Mouse (Mus musculus) kidney, adult 9 months (tissue): ENCODE results near the gene Vipr1.

Source experiments
- DNase-seq: peaks from one replicate; pipeline ENCODE4 v3.0.0; 2022

The Vipr1 gene

GRCm38 (mm10) chr9:121681191-121681590, 38.7 kb downstream of the Vipr1 start:
- no peak for DNase-seq

GRCm38 (mm10) chr9:121682037-121682680, 39.6 kb downstream of the Vipr1 start:
- DNase-seq: no peak

GRCm38 (mm10) chr9:121684702-121685101, 42.2 kb downstream of the Vipr1 start:
- no peak for DNase-seq

- DNase-seq: no peak
Measured at GRCm38 (mm10) chr9:121690200-121690651, 47.7 kb downstream of the Vipr1 start.

- DNase-seq: no peak
Measured at GRCm38 (mm10) chr9:121690734-121691133, 48.2 kb downstream of the Vipr1 start.

- no peak for DNase-seq
Measured at GRCm38 (mm10) chr9:121694736-121695135, 52.2 kb downstream of the Vipr1 start.

DNA sequence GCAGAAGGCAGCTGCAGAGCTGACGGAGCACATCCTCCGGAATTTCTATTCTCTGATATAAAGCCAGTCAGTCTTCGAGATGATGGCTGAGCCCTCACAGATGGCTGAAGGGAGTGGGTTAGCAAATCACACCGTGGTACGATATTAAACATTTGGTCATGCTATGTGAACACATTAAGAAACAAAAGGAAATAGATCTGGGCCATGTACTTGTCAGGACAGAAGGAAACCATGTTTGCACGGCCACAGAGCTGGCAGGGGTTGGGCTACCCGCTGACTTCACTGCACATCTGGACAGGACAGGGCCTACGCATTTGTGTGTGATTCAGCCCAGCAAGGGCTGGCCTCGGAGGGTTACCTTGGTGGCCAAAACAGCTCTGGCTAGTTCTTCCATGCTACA, 54.1 kb downstream of the Vipr1 start:
- DNase-seq: no peak

DNA sequence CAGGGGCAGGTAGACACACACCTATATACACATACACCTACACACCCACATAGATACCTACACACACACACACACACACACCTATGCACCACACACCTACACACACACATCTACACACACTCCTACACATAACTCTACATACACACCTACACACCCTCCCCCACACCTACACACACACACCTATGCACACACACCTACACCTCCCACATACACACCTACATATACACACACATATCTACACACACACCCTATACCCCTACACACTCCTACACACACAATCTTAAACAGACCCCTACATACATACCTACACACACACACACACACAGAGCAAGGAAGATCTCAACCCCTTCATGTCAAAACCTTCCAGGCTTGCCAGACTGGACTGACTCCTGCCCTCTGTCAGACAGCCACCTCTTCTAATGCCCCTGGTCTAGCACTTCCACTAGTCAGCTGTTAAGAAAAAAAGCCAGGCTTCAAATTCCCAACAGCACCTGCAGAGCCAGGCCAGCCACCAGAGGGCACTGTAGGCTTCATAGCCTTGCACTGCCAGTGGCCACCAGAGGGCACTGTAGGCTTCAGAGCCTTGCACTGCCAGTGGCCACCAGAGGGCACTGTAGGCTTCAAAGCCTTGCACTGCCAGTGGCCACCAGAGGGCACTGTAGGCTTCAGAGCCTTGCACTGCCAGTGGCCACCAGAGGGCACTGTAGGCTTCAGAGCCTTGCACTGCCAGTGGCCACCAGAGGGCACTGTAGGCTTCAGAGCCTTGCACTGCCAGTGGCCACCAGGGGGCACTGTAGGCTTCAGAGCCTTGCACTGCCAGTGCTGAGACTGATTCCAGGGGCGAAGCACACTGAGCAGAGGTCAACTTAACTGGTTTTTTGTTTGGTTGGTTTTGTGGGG, 54.9 kb downstream of the Vipr1 start:
- DNase-seq: peak; percentile 81

GRCm38 (mm10) chr9:121704261-121704645, 61.7 kb downstream of the Vipr1 start:
- no peak for DNase-seq

DNA sequence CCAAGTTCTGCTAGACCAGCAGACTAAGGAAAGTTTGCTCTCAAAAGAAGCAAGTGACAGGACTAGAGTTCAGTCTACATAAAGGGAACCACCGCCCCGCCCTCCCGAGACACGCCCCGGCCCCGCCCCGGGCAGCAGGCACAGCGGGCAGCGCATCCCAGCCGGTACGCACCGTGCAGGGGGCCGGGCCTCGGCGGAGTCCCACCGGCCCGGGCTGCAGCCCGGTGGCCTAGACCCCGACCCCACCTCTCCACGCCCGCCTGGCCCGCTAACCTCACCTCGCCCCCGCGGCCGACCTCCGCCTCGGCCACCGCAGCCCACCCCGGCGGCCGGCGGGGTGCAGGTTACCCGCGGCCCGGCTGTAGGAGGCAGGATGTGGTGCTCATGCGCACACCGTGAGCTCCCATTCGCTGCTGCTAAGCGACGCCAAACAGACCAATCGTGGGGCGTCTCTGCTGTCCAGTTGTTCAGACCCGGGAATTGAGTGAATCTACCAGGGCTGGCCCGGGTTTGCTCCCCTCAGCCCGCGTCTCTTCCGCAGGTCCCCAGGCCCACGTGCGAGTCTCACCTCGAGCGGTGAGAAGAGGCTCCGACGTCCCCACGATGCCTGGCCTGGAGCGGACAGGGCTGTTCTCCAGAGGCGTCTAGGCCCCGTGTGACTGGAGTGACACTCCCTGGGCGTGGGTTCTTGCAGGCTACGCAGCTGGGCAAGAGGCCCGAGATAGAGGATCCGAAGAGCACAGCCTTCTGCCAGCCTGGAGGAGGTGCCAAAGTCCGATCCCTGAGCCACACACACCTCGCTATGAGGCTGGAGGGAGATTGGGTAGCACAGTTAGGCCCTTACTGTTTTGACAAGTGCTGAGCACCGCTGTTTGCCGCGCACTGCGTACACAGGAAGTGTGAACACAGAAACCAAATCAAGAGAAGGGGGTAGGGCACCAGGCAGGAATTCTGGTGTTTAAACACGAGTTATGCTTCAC, 62.4 kb downstream of the Vipr1 start, which contains the start of gene Sec22c:
Sec22c (minus strand) TSS at position 845 of the 980 bp plus-strand sequence.
- DNase-seq: peak; percentile 93

DNA sequence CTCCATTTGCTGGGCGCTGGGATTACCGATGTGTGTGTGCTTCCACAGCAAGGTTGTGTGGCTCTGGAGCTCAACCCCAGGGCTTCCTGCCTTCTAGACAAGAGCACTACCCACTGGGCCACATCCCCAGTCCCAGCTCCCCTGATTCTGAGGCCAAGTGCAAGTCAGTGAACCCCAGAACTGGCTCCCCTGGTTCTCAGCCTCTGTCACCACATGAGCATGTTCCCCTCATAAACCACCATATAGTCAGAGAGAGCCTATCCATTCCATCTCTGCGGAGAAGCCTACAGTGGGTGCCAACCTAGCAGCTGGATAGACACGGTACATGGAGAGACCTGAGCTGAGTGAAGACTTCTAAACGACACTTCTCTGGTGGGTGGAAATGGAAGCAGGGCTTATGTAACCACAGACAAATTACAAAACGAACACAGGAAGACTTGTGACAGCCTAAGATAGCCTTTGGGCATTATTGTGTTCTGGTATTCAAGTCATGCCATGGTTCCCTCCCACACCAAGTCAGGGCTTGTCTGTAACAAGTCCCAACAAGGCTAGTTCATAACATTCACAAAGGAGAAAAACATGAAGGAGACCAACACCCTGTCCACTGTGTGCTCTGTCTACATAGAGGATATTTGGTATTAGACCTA, 63.6 kb downstream of the Vipr1 start:
- no peak for DNase-seq

DNA sequence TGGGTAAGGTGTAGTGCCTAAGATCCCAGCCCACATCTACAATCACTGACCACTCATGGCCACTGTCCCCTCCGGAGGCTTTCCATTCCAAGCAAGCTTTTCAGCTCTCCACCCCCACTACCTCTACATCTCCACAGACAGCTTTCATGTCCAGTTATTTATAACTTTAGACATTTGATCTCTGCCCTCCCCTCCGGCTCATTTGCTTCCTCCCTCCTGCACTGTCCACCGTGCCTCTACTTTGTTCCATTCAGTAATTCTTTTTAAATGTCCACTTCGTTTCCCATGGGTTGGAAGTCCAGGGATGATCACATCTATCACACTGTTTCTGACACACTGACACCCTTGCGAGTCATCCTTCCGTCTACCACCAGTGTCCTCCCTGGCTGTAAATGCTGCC, 65.3 kb downstream of the Vipr1 start:
- DNase-seq: no peak

GRCm38 (mm10) chr9:121708506-121709486, 66.3 kb downstream of the Vipr1 start:
- DNase-seq: no peak

DNA sequence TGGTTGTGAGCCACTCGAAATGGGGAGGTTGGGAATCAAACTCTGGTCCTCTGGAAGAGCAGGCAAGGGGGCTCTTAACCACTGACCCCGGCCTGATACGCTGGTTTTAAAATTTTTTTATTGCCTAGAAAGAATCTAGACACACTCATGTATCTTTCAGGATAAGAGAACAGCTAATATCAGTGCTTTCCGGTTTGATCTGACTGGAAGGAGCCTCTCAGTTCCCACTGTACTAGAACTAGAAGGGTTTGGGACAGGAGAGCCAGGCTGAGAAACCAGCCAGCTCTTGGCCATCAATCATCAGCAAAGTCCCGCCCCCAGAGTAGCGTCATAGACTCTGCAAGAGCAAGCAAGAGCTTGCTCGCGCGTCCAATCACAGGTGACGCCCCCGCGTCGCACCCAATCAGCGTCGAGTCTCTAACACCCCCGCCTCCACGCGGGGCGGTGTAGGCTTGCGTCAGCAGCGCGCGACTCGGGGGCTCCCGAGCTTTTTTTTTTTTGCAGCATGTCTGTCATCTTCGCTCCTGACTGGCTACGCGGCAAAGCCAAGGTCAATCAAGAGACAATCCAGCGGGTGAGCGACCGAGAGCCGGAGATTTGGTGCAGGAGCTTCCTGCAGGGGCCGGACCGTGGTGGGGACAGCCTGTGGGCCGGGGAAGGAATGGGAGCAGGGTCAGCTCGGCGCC, 67.5 kb downstream of the Vipr1 start, which contains the start of gene Ss18l2:
Ss18l2 (plus strand) TSS at position 432 of the 686 bp plus-strand sequence.
- DNase-seq: peak; percentile 99

DNA sequence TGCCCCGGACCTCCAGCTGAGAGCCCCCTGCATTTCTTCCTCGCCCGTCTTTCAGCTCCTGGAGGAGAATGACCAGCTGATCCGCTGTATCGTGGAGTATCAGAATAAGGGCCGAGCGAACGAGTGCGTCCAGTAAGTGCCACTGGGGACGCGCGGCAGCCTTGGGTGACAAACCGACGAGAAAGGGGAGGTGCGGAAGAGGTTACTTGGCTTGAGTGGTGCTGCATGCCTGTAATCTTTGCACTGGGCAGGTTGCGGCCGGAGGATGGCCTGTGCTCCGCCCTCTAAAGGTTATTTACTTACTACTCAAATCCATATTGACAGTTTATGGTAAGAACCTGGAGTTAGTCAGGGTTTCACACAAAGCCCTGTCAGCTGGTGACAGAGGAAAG, 68.1 kb downstream of the Vipr1 start:
- DNase-seq: peak; percentile 68

GRCm38 (mm10) chr9:121717048-121717447, 74.5 kb downstream of the Vipr1 start:
- no peak for DNase-seq

DNA sequence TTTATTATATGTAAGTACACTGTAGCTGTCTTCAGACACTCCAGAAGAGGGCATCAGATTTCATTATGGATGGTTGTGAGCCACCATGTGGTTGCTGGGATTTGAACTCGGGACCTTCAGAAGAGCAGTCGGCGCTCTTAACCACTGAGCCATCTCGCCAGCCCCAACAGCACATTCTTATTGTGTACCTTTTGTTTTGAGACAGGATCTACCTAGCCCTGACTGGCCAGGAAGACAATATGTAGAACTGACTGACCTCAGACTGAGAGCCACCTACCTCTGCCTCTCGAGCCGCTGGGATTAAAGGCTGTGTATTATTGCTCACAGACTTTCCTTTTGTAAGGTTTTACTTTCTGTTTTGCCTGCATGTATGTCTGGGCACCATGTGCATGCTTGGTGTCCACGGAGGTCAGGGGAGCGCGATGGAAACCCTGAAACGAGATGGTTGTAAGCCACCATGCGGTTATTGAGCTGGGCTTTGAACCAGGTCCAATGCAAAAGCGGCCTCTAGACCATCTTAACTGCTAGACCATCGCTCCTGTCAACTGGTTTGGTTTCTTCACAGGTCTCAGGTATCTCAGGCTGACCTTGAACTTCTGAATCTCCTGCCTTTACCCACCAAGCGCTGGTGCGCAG, 75.7 kb downstream of the Vipr1 start:
- DNase-seq: no peak

DNA sequence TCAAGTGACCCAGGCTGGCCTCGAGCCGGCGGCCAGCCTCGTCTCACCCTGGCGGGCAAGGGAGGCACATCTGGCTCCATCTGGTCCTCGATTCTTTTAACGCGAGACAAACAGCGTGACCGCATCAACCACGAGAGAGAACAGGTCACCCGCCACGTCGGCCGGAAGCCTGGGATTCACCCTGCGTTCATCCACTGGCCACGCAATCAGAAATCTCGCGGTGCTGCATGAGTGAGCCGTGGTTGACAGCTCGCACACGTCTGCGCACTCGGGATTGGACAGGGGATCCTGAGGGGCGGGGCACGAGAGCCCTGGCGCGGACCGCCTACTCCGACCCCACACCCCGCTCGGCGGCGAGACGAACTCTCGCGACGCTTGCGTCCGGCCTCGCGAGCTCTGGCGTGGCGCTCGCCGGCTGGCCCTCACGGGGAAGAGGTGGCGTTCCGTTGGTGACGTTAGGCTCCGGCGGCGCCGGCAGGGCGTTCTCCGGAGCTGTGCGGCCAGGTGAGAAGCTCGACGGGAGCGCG, 76.3 kb downstream of the Vipr1 start, which contains the start of gene Nktr:
Nktr (plus strand) TSS at position 378 of the 527 bp plus-strand sequence.
- peak; percentile 98 for DNase-seq
